Mouse (Mus musculus) cortical plate, adult 2 months (tissue): ENCODE data around the gene Insc.

ENCODE experiments used
- CTCF ChIP-seq: fragments of 200-500 bp; IDR thresholded peaks from 2 replicates; pipeline ENCODE4 v1.5.1; 2011; ENCODE audit warnings: mild to moderate bottlenecking, control low read depth, low read length; ENCODE audit not compliant: insufficient read depth; ENCODE audit errors: extremely low read depth
- POLR2A ChIP-seq: fragments of 200-500 bp; IDR thresholded peaks from 2 replicates; pipeline ENCODE4 v1.6.1; 2011; ENCODE audit warnings: mild to moderate bottlenecking, low read length, control low read depth; ENCODE audit not compliant: insufficient read depth; ENCODE audit errors: extremely low read depth

- TF ChIP-seq POLR2A (no peak), CTCF (no peak)
Measured at GRCm38 (mm10) chr7:114873315-114874012, 130.0 kb downstream of the Insc start.
